Mouse (Mus musculus) neural tube, embryonic 14.5 days (tissue): ENCODE measurements around the gene Nxt1. TPM values are rescaled to one million over a fixed set of nuclear protein-coding genes. Genes with fewer than 3 reads are reported as not detected.

Experiments
- ATAC-seq: fragments of 200-750 bp; cut with Nextera tagmentation; 2 replicates; pipeline ENCODE4 v1.8.0; 2017; ENCODE audit warnings: low read depth, mild to moderate bottlenecking, moderate TSS enrichment, moderate library complexity
- H3K27ac ChIP-seq: fragments of 300-500 bp; sonication (generic); 2 replicates; pipeline ENCODE4 v1.5.1; 2014; ENCODE audit warnings: low read depth, mild to moderate bottlenecking, control low read depth, low read length, moderate library complexity, mixed read lengths
- H3K27me3 ChIP-seq: fragments of 300-500 bp; sonication (generic); 2 replicates; pipeline ENCODE4 v1.6.1; 2014; ENCODE audit warnings: low read length; ENCODE audit not compliant: control insufficient read depth, insufficient read depth
- H3K36me3 ChIP-seq: fragments of 300-500 bp; sonication (generic); 2 replicates; pipeline ENCODE4 v1.6.1; 2014; ENCODE audit warnings: low read length, mixed read lengths; ENCODE audit not compliant: control insufficient read depth, insufficient read depth
- H3K4me1 ChIP-seq: fragments of 300-500 bp; sonication (generic); 2 replicates; pipeline ENCODE4 v1.6.1; 2014; ENCODE audit warnings: low read length; ENCODE audit not compliant: control insufficient read depth, insufficient read depth
- H3K4me2 ChIP-seq: fragments of 300-500 bp; sonication (generic); 2 replicates; pipeline ENCODE4 v1.6.1; 2014; ENCODE audit warnings: mild to moderate bottlenecking, low read depth, low read length, control low read depth
- H3K4me3 ChIP-seq: fragments of 300-500 bp; sonication (generic); 2 replicates; pipeline ENCODE4 v1.5.1; 2014; ENCODE audit warnings: low read depth, low read length, control low read depth, mixed read lengths
- H3K9ac ChIP-seq: fragments of 300-500 bp; sonication (generic); replicated peaks from 2 replicates; pipeline ENCODE4 v1.6.1; 2014; ENCODE audit warnings: low read depth, mild to moderate bottlenecking, control low read depth, low read length, mixed read lengths
- H3K9me3 ChIP-seq: fragments of 300-500 bp; sonication (generic); 2 replicates; pipeline ENCODE4 v1.6.1; 2016; ENCODE audit warnings: low read length; ENCODE audit not compliant: control insufficient read depth
- whole genome bisulfite sequencing: fragments of 180-500 bp; shearing (Covaris S2); extraction: QIAGEN DNeasy Blood & Tissue Kit; methylation state at CpG from one replicate; pipeline ENCODE4 v1.1.7; 2014; 5-methylcytosine and 5-hydroxymethylcytosine counted together
- polyA plus RNA-seq: library from polyadenylated mRNA; unstranded; fragments of >200 nt; fragmentation: Nextera tagmentation; extraction: Ambion mirVana; gene quantifications from 2 replicates; pipeline ENCODE4 v1.2.1, GENCODE M21; 2014

Gene Nxt1
- polyA plus RNA-seq, 1 experiment from 2014 or later = 43.3 TPM

DNA sequence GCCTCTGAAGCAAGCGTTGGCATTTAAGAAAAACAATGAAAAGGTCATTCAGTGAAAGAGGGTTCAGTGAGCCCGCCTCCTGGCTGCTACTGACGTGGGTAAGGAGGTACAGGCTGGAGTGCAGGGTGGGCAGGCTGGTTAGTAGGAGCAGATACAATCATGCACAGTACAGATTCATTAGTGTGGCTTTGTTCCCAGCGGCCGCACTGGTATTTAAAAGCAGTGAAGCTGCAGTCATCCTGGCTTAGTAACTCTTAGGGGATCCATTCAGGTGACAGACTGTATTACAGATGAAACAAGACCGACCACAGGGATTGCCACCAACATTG, 34.8 kb downstream of the Nxt1 start:
- no peaks in the 10 kb centered on the region for H3K9me3 ChIP-seq
- H3K9ac ChIP-seq = no peak overlapping the region
- no peak overlapping the region for H3K27ac ChIP-seq
- peaks cover 15% of the 10 kb centered on the region; the same call in 1 of the 2 replicates for H3K36me3 ChIP-seq
- no peaks in the 10 kb centered on the region for H3K27me3 ChIP-seq
- H3K4me3 ChIP-seq = no peak overlapping the region
- peak; percentile 64; the same call in 1 of the 2 replicates for ATAC-seq
- WGBS = 49% methylated on average over 6 of the region's 6 CpGs
- H3K4me2 ChIP-seq = no peak overlapping the region
- no peaks in the 10 kb centered on the region for H3K4me1 ChIP-seq

DNA sequence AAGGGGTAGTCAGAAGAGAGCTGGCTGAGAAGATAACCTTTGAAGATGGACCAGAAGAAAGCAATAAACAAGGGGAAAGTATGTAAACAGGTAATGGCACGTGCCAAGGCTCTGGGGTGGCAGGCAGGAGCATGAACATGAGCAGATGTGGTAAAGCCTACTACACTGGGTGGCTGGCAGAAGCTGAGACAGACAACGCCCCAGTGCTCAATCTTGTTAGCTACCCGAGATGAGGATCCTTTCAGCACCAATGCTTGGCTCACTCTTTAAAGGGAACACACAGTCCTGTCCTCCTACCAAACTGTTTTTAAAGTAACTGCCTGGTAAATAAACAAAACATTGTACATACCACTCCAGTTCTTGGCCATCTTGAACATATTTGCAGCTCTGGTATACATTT, 39.9 kb downstream of the Nxt1 start:
- ATAC-seq = no peak
- H3K4me1 ChIP-seq = no peaks in the 10 kb centered on the region
- no peaks in the 10 kb centered on the region for H3K9me3 ChIP-seq
- H3K4me2 ChIP-seq = no peak overlapping the region
- no peaks in the 10 kb centered on the region for H3K27me3 ChIP-seq
- 81% methylated on average over 3 of the region's 3 CpGs for WGBS
- no peak overlapping the region for H3K9ac ChIP-seq
- no peak overlapping the region for H3K27ac ChIP-seq
- H3K4me3 ChIP-seq = no peak overlapping the region
- peaks cover 12% of the 10 kb centered on the region; the same call in 1 of the 2 replicates for H3K36me3 ChIP-seq

DNA sequence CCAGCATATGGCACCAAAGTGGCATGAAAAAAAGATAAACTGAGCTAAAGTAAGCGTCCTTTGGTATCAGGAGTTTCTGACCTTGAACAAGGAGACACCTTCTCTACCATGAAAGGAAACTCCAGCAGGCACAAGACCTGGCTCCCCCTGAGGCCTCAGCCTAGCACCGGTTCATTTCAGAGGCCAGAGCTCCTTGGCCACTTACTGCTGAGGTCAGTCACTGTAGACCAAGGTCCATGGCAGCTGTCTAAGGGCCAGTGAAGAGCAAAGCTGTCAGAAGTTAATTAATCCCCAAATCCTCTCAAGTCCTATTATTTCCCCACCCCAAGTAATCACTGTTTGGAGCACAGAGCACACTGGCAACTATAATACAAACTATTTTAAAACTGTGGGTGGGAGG, 44.7 kb downstream of the Nxt1 start:
- Histone ChIP-seq H3K9me3 (no peaks in the 10 kb centered on the region), H3K4me2 (no peak overlapping the region), H3K4me3 (no peak overlapping the region), H3K4me1 (no peaks in the 10 kb centered on the region), H3K27ac (no peak overlapping the region), H3K36me3 (no peaks in the 10 kb centered on the region), H3K27me3 (no peaks in the 10 kb centered on the region), H3K9ac (no peak overlapping the region)
- no peak for ATAC-seq
- WGBS = 90% methylated on average over 2 of the region's 2 CpGs

DNA sequence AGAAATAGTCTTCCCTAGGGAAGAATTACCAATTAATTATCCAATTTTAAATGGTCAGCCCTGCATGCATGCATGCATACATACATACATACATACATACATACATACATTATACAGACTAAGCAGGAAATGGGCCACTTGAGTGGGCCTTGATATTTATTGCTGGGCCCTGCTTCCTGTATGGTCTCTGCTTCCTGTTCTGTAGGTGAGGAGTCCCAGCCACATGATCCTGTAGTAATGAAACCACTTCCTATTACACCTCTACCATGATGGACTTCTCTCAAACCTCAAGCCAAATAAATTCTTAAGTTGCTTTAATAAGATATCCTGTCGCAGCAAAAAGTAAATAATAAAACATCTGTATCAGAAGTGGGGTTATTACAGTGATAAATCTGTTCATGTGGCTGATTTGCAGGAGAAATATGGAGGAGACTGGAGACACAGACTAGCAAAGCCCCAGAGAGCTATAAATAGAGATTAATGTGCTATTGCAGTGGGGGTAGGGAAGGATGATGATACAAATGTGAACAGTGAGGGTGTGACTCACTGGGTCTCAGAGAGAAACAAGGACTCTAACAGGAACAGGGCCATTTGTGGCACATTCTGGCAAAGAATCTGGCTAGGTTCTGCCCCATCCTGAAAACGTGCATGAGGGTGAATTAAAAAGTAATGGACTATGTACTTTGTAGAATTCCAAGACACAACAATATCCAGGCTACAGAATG, 47.0 kb downstream of the Nxt1 start:
- H3K27ac ChIP-seq = no peak overlapping the region
- no peaks in the 10 kb centered on the region for H3K27me3 ChIP-seq
- 59% methylated on average over 2 of the region's 2 CpGs for WGBS
- H3K36me3 ChIP-seq = no peaks in the 10 kb centered on the region
- no peak overlapping the region for H3K4me3 ChIP-seq
- ATAC-seq = peak; percentile 79; the same call in 1 of the 2 replicates
- H3K4me1 ChIP-seq = no peaks in the 10 kb centered on the region
- no peak overlapping the region for H3K4me2 ChIP-seq
- no peaks in the 10 kb centered on the region for H3K9me3 ChIP-seq
- H3K9ac ChIP-seq = no peak overlapping the region

Other genes starting within 250 kb of the Nxt1 start
- gene Cd93, start 229.0 kb upstream of the Nxt1 start, polyA plus RNA-seq = 5.4 and 8.9 TPM in 2 replicates
- 16.7 and 17.1 TPM in 2 replicates for gene Gzf1, start 8.4 kb downstream of the Nxt1 start, polyA plus RNA-seq
- gene Napb, start 59.9 kb downstream of the Nxt1 start, polyA plus RNA-seq = 99.4 and 105 TPM in 2 replicates
- not detected in 2 replicates for gene Cstl1, start 77.8 kb downstream of the Nxt1 start, polyA plus RNA-seq
- not detected in 2 replicates for gene Cst11, start 98.9 kb downstream of the Nxt1 start, polyA plus RNA-seq
- not detected in 2 replicates for gene 8030411F24Rik, start 109.4 kb downstream of the Nxt1 start, polyA plus RNA-seq
- gene Cst12, start 116.8 kb downstream of the Nxt1 start, polyA plus RNA-seq = not detected in 2 replicates
- gene Cst8, start 126.2 kb downstream of the Nxt1 start, polyA plus RNA-seq = not detected in 2 replicates
- not detected in 2 replicates for gene Cst13, start 147.5 kb downstream of the Nxt1 start, polyA plus RNA-seq
- gene Cst9, start 162.5 kb downstream of the Nxt1 start, polyA plus RNA-seq = not detected in 2 replicates
- gene 9230104L09Rik, start 192.4 kb downstream of the Nxt1 start, polyA plus RNA-seq = not detected in 2 replicates
- gene Cst3, start 203.1 kb downstream of the Nxt1 start, polyA plus RNA-seq = 555 and 595 TPM in 2 replicates